Mouse (Mus musculus) gastrocnemius, postnatal 36 days (tissue): ENCODE results near the gene Plvap. TPM values are rescaled to one million over a fixed set of nuclear protein-coding genes. Genes with fewer than 3 reads are reported as not detected.
"Not testable (repeated sequence)": the region's sequence is repeated elsewhere in the genome, so short reads cannot be mapped to it uniquely, and the experiment has no call there.

Source experiments
- DNase-seq, 2 experiments: peaks; one replicate each; pipeline ENCODE4 v3.0.0; 2022
- intact Hi-C: fragments of 180-260 bp; cut with DNase I; formaldehyde crosslinking; loops from one replicate; pipeline ENCODE4 v1.15.1; 2025
- long read RNA-seq, 2 experiments: library from polyadenylated mRNA; stranded (forward); transcript quantifications; one replicate each; pipeline ENCODE4 v2.0.0; 2021
- total RNA-seq, 2 experiments: library from RNA; stranded (reverse); gene quantifications; 2 replicates each; pipeline ENCODE4 v1.2.3; 2021

The Plvap gene
- 1 to 10 TPM; 5.6 to 9.3 TPM for total RNA-seq
- long read RNA-seq, experiment 1, transcript Plvap-201 (6 exons, 1,987 nt), result major isoform, 6 of 10 reads
- long read RNA-seq, experiment 1, partial matches to known transcripts, result 2 of 10 reads
- long read RNA-seq, experiment 1, other reads (novel, unspliced or antisense), result 2 of 10 reads
- long read RNA-seq, experiment 2, partial matches to known transcripts, result 3 of 8 reads
- long read RNA-seq, experiment 2, other reads (novel, unspliced or antisense), result 2 of 8 reads

DNA sequence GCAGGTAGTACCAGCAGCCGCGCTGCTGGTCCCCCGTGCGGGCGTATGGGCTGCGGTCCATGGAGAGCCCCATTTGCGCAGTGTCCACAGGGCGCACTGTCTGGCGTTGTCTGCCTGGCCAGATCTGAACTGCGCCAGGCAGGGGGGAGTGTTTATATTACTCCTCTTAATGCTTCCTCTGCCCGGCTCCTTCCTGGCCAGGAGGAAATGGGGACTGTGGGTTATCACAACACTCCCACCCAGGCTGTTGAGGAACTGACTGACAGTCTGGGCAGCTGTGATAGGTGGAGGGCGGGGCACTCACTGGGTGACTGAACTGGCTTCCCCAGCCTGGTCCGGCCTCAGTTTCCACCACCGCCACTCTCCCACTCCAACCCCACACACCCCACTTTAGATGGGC is at the start of gene Plvap:
Gene Plvap, minus strand, starts transcription at position 109 of the 400 bp plus-strand sequence.
- intact Hi-C loops, result no loop called here
- DNase-seq, result no peak

- no peak for DNase-seq
- intact Hi-C loops, result loop anchor here (2.0 kb wide), 1 partner anchor 100 kb away; no protein-coding TSS in a partner anchor
Observed at GRCm38 (mm10) chr8:71560765-71561164, 49.2 kb upstream of the Plvap start.

DNA sequence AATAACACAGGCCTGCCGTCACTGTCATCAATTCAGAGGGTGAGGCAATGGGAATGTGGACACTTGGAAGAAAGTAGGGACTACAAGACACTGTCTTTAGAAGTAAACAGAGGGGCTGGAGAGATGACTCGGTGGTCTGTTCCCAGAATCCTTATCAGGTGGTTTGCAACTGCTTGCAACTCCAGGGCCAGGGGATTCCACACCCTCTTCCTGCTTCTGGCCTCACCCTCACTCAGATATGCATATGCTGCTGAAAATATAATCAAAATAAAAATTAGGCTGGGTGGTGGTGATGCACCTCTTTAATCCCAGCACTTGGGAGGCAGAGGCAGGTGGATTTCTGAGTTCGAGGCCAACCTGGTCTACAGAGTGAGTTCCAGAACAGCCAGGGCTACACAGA is 48.5 kb upstream of the Plvap start:
- intact Hi-C loops, result loop anchor here (2.0 kb wide), 1 partner anchor 101 kb away; no protein-coding TSS in a partner anchor

DNA sequence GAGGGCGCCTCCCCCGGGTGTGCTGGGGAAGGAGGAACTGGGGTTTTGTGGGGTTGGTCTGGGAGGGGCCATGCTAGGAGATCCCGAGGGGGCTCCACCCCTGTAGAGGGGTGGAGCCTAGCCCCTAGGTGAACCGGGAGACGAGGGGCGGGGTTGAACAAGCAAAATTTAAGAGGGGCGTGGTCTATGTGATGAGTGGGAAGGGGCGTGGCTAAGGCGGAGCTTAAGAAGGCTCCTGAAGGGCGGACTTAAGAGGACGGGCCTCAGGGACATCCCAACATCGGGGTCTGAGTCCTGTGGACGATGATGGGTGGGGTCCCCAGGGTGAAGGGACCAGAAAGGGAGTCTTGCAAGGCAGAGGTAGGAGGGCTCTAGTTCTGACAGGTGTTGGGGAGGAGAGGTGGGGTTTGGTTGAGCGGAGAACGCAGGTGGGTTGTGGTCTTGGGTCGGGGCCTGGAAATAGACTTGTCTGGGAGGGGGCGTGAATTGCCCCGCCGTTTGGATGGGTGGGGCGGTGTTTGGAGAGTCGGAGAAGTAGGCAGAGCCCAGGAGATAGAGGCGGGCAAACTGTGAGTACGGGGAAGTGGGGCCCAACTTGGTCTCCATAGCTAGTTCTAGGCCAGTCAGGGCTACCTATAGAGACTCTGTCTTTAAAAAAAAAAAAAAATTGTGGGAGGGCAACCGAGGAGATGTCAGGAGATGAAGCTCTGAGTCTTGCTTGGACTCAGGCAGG is 47.6 kb upstream of the Plvap start:
- intact Hi-C loops, result loop anchor here (2.0 kb wide), 1 partner anchor 74 kb away; no protein-coding TSS in a partner anchor
- no peak for DNase-seq

More for the DNA sequence above, 48.5 kb upstream of the Plvap start:
- DNase-seq, result no peak

- intact Hi-C loops, result loop anchor here (2.0 kb wide), 1 partner anchor 74 kb away; no protein-coding TSS in a partner anchor
- DNase-seq, result no peak
Observed at GRCm38 (mm10) chr8:71558071-71558957, 46.8 kb upstream of the Plvap start, which contains the start of gene Tmem221. Gene Tmem221, minus strand, starts transcription at chr8:71558871.

DNA sequence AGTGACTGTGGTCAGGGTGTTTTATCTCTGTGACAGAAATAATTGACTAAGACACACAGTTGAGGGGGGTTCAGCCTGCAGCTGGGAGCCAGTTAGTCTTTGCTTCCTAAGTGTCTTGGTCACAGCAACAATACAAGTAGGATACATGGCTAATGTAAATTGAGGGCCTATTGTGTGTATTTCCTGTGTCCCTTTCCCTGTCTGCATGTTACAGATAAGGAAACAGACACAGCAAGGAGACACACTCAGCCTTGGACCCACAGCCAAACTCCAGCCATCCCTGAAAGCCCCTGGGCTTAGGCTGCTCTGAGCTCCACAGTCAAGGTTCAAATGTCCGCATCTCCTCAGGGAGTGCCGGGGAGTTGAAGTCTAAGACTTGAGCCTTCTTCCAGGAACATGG is 43.1 kb upstream of the Plvap start:
- no peak for DNase-seq
- intact Hi-C loops, result no loop called here

GRCm38 (mm10) chr8:71554001-71554400 is 42.4 kb upstream of the Plvap start:
- no peak for DNase-seq
- intact Hi-C loops, result no loop called here

GRCm38 (mm10) chr8:71552770-71553169 is 41.2 kb upstream of the Plvap start:
- no peak for DNase-seq
- intact Hi-C loops, result no loop called here

DNA sequence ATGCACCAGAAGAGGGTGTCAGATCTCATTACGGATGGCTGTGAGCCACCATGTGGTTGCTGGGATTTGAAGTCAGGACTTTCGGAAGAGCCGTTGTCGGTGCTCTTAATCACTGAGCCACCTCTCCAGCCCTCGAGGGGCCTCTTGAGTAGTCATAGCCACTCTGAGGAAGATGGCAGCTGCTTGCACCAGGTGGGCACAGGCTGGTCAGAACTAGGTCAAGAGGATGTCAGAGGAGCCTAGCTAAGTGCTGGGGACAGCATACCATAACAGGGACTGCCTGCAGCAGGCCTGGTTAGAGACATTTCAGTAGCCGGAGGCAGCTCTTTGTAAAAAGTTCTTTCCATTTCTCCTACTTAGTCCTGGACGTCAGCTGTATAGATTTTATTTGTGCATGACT is 39.2 kb upstream of the Plvap start:
- intact Hi-C loops, result no loop called here
- no peak for DNase-seq

DNA sequence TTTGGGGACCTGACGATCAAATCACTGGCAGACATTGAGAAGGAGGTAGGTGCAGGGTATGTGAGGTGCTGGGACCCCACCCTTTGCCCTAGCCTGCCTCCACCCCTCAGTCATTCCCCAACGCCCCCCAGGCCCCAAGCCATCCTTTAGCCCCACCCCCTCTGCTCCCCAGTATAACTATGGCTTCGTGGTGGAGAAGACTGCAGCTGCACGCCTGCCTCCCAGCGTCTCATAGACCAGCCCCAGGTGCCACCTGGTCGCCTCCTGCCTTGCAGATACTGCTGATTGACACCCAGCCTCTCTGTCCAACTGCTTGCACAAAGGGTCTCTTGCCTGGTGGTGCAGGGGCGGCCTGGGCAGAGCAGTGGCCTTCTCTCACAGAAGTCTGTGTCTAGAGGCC is 36.0 kb upstream of the Plvap start:
- intact Hi-C loops, result loop anchor here (10.0 kb wide), 1 partner anchor 377 kb away; no protein-coding TSS in a partner anchor
- no peak for DNase-seq

DNA sequence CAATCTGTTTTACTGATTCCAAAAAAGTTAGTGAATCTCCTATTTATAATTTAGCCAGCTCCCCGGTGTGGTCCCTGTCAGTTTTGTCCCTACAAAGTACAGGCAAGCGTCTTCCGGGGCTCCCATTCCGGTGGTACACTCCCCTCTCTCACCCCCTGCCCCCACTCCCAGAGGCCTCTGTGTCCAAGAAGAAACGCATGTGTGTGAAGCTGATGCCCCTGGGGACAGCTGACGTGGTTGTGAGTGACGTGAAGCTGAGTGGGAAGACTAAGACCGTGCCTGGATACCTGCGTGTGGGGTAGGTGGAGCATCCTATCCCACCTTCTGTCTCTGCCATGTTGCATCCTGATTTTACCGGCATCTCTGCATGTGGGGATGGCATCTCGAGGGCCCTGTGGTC is 33.5 kb upstream of the Plvap start:
- intact Hi-C loops, result loop anchor here (10.0 kb wide), 1 partner anchor 380 kb away; no protein-coding TSS in a partner anchor

DNA sequence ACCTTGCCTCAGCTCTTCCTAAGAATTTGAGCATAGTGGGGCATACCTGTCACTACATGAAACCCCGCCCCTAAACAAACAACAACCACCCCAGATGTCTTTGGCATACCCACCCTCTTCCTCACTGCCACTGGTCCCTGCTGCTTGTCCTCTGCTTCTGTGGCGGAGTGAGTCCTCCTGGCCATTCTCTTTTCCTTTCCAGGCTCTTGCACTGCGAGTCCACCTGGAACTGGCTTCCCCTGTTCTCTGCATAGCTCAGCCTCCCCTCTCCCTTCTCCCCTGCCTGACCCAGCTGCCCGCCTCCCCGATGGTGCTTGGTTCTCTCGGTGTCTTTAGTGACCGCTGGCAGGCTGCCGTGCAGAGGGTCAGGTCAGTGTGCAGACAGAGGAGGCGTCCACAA is 32.2 kb upstream of the Plvap start:
- intact Hi-C loops, result loop anchor here (10.0 kb wide), 1 partner anchor 381 kb away; no protein-coding TSS in a partner anchor
- DNase-seq, result no peak

More for the DNA sequence above, 33.5 kb upstream of the Plvap start:
- no peak for DNase-seq

DNA sequence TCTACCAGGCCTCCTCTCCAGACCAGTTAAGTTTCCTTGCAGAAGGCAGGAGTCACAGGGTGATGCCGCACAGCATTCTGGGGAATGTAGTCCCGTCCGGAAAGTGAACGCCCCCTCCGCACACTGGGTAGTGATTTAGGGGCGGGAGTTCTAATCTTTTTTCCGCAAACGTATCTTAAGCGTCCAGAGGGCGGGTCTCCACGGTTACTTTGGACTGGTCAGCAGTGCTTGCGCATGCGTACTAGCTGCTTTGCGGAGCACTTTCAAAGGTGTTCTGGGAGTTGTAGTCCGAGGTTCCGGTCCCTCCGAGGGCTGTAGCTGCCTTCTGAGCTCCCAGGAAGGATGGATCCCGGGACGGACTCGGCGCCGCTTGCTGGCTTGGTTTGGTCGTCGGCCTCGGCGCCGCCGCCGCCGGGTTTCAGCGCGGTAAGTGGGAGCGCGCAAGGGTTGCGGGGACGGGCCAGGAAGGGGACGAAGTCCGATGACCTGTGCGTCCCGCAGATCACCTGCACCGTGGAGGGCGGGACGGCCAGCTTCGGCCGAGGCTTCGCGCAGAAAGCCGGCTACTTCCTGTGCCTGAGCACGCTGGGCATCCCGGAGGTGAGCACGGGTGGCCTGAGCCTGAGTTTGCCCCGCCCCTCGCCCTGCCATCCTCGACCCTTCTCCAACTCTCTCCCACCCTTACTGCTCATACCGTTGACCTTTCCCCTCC is 31.2 kb upstream of the Plvap start, which contains the start of gene Mvb12a:
Gene Mvb12a, plus strand, starts transcription at position 291 of the 712 bp plus-strand sequence.
- DNase-seq, result peak; percentile 90 to 97
- intact Hi-C loops, result loop anchor here (10.0 kb wide), 1 partner anchor 382 kb away; no protein-coding TSS in a partner anchor

DNA sequence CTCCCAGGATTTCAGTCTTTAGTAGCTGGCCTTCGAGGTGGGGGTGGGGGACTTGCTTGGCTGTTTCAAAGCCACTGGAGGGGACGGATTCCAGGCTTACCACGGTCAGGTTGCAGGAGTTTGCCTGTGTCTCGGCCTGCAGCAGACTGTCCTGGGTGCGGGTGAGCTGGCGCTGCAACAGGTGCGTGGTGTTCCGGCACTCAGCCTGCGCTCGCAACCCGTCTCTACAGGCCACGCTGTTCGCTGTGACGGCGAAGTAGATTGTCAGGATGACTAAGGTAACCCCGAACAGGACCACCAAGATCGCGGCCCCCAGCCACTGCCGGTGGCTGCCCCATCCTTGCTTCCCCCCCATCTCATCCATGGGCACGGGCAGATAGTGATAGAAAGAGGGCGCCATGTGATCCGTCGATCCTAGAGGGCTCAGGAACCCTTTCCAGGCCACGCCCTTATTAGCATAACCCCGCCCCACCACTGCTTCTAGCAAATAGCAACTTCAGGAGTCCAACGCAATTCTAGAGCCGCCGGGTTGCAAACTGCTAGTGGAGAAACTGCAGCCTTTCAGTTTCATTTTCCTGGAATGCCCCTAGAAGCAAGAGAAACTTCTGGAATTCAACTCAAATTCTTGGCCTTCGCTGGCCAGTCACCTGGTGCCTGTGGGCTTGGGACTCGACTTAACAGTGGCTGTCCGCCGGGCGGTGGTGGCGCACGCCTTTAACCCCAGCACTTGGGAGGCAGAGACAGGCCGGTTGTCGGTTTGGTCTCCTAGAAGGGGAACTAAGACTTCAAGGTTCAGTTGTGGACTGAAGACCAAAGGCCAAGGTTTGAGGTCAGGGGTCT is 25.7 kb upstream of the Plvap start, which contains the start of gene Bst2:
Gene Bst2, minus strand, starts transcription at position 429 of the 840 bp plus-strand sequence.
- DNase-seq, result peak; percentile 80 to 83
- intact Hi-C loops, result no loop called here

DNA sequence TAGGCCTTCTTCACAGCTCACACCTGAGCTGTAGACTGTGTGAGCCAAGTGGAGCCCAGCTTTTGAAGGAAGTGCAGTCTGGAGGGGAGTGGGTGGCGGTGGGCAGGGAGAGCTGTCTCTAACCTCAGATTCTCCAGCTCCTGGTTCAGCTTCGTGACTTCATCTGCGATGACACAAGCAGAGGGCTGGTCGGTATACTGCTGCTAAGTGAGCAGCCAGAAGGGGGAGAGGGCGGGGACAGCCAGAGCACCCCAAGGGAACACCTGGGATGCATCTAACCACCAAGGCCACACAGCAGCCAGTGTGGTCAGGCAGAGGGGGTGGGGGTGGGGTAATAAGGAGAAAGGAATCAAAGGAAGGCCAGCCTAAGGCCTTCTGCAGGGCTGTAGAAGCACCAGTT is 24.1 kb upstream of the Plvap start:
- intact Hi-C loops, result no loop called here
- no peak for DNase-seq

- DNase-seq, result no peak
- intact Hi-C loops, result no loop called here
Observed at GRCm38 (mm10) chr8:71534263-71534810, 22.8 kb upstream of the Plvap start.

DNA sequence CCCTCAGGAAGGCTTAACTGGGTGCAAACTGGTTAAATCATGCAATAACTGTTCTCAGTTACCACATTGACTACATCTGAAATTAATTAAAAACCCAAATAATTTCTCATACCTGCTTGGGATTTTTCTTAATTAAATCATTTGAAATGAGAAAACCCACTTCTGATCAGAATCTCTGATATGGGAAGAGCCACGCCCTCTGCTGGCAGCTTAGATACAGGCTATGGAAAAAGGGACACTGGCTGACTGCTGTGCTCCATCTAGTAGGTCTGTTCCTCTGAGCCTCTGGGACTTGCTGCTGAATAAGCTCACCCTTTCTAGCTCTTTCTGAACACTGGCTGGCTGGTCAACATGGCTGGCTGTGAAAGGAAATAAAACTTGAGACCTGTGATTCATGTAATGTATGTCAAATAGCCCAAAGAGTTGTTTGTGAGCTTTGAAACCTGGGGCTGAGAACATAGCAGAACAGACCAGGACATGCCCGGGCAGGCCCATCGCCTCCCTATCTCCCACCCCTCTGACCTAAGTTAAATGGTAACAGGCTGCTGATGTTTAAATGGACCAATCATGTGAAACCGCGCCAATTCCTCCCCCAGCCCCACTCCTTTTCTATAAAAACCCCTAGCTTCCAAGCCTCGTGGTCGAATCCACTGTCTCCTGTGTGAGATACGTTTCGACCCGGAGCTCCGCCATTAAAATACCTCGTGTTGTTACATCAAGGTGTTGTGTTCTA is 19.3 kb upstream of the Plvap start:
- DNase-seq, intact Hi-C loops: not testable (repeated sequence)
